Mouse (Mus musculus) heart, embryonic 10.5 days (tissue): ENCODE results near the gene Hist1h4d. TPM values are rescaled to one million over a fixed set of nuclear protein-coding genes. Genes with fewer than 3 reads are reported as not detected.

Experiments
- DNase-seq: peaks from one replicate; pipeline ENCODE4 v3.0.0-alpha.2; 2017; ENCODE audit warnings: low spot score
- H3K27ac ChIP-seq: fragments of 300-500 bp; sonication (generic); 2 replicates; pipeline ENCODE4 v1.5.1; 2016; ENCODE audit warnings: mild to moderate bottlenecking
- H3K27me3 ChIP-seq: fragments of 300-500 bp; sonication (generic); 2 replicates; pipeline ENCODE4 v1.6.1; 2016; ENCODE audit warnings: mild to moderate bottlenecking; ENCODE audit not compliant: poor library complexity, insufficient read depth, severe bottlenecking
- H3K36me3 ChIP-seq: fragments of 300-500 bp; sonication (generic); 2 replicates; pipeline ENCODE4 v1.6.1; 2016; ENCODE audit warnings: mild to moderate bottlenecking, moderate library complexity
- H3K4me1 ChIP-seq: fragments of 300-500 bp; sonication (generic); 2 replicates; pipeline ENCODE4 v1.6.1; 2016; ENCODE audit warnings: mild to moderate bottlenecking
- H3K4me3 ChIP-seq: fragments of 300-500 bp; sonication (generic); 2 replicates; pipeline ENCODE4 v1.5.1; 2016; ENCODE audit warnings: mild to moderate bottlenecking, moderate library complexity
- H3K9me3 ChIP-seq: fragments of 300-500 bp; sonication (generic); 2 replicates; pipeline ENCODE4 v1.6.1; 2016; ENCODE audit warnings: mild to moderate bottlenecking, moderate library complexity
- WGBS: fragments of 180-500 bp; shearing (Covaris S2); methylation state at CpG from one replicate; pipeline ENCODE4 v1.1.7; 2016; 5-methylcytosine and 5-hydroxymethylcytosine counted together
- microRNA-seq: library from miRNA; unstranded; fragments of <30 nt; microRNA quantifications from one replicate; pipeline ENCODE4, GENCODE M21; 2017
- polyA plus RNA-seq: library from polyadenylated mRNA; unstranded; fragments of >200 nt; fragmentation: Nextera tagmentation; extraction: Ambion mirVana; gene quantifications from 2 replicates; pipeline ENCODE4 v1.2.1, GENCODE M21; 2016

Gene Hist1h4d
- polyA plus RNA-seq, 1 experiment from 2014 or later, result 60.3 TPM

DNA sequence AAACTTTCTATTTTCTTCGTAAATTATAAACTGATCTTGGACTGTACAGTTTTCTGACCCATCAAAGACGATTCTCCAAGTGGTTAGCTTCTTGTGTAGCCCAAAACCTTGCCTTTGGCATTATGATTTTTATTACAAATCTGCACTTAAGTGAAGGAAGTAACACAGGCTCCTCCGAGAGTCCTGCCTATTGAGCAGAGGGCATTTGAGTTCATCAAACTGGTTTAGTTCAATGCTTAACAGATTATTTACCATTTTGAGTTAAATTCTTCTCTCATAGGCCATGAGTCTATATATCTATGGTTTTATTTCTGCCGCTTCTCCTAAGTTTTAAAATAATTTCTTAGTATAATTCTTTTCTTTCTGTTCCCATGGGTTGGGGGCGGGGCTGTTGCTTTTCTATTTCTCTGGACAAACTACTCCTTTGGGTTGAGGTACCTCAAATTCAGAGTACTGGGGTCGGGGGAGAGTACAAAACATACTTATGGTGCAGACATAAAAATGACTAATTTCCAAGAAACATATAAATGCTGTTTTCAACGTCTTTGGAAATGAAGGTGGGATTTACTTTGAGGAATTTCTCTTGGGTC, 41.6 kb downstream of the Hist1h4d start:
- Histone ChIP-seq H3K4me3 (peak overlapping the region; percentile 67), H3K4me1 (0 out of 2 replicates have a peak, but pooled peaks cover 3% of the 10 kb centered on the region), H3K27ac (peak overlapping the region; percentile 93), H3K27me3 (no peaks in the 10 kb centered on the region), H3K9me3 (no peaks in the 10 kb centered on the region), H3K36me3 (no peaks in the 10 kb centered on the region)
- no peak for DNase-seq
- WGBS, result 26% methylated on average over 7 of the region's 7 CpGs

DNA sequence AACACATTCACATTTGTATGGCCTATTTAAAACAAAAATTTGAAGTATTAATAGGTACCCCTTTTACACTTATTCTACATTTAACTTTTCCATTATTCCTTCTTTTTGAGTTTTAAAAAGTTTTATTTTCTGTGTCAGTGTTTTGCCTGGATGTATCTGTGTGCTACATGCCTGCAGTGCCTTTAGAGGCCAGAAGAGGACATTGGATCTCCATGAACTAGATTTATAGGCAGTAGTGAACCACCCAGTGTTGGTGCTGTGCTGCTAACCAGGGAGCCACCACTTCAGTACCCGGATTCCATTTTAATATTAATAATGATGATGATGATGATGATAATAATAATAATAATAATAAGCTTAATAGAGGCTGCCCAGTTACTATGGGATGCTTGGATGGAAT, 49.3 kb downstream of the Hist1h4d start:
- Histone ChIP-seq H3K27me3 (no peaks in the 10 kb centered on the region), H3K36me3 (no peaks in the 10 kb centered on the region), H3K9me3 (no peaks in the 10 kb centered on the region), H3K27ac (no peak overlapping the region), H3K4me3 (no peak overlapping the region), H3K4me1 (no peaks in the 10 kb centered on the region)
- no peak for DNase-seq
- 36% methylated on average over 1 of the region's 1 CpGs for WGBS

Small RNAs within 50 kb of the gene (microRNA-seq; reads per million reads assigned to microRNA genes)
- not detected for gene Gm44297
- gene Gm44359, result not detected
- not detected for gene Gm44394

Other genes with a start within 250 kb of the Hist1h4d start
- 39.0 and 42.2 TPM in 2 replicates for gene Zfp322a, start 212.4 kb upstream of the Hist1h4d start, polyA plus RNA-seq
- gene Abt1, start 157.7 kb upstream of the Hist1h4d start, polyA plus RNA-seq, result 10.1 and 13.0 TPM in 2 replicates
- 0.04 and 0.96 TPM in 2 replicates for gene Btn1a1, start 115.7 kb upstream of the Hist1h4d start, polyA plus RNA-seq
- gene Btn2a2, start 92.7 kb upstream of the Hist1h4d start, polyA plus RNA-seq, result 0.30 and 0.75 TPM in 2 replicates
- 2.5 and 2.8 TPM in 2 replicates for gene Hist1h4h, start 50.5 kb upstream of the Hist1h4d start, polyA plus RNA-seq
- 1.7 and 4.9 TPM in 2 replicates for gene Hist1h2af, start 47.7 kb upstream of the Hist1h4d start, polyA plus RNA-seq
- 3.2 and 3.5 TPM in 2 replicates for gene Hist1h3g, start 46.2 kb upstream of the Hist1h4d start, polyA plus RNA-seq
- 0.22 and 0.73 TPM in 2 replicates for gene Hist1h2bh, start 38.2 kb upstream of the Hist1h4d start, polyA plus RNA-seq
- 0.31 and 0.99 TPM in 2 replicates for gene Hist1h3f, start 37.5 kb upstream of the Hist1h4d start, polyA plus RNA-seq
- 0.51 TPM in 1 of 2 replicates, not detected in the other for gene Hist1h4f, start 29.9 kb upstream of the Hist1h4d start, polyA plus RNA-seq
- gene Hist1h1d, start 28.3 kb upstream of the Hist1h4d start, polyA plus RNA-seq, result 0.17 and 0.36 TPM in 2 replicates
- 3.0 and 3.5 TPM in 2 replicates for gene Hist1h3e, start 19.2 kb upstream of the Hist1h4d start, polyA plus RNA-seq
- gene Hist1h2ae, start 10.4 kb upstream of the Hist1h4d start, polyA plus RNA-seq, result 39.9 and 49.4 TPM in 2 replicates
- 2.8 and 4.8 TPM in 2 replicates for gene Hist1h2bg, start 10.2 kb upstream of the Hist1h4d start, polyA plus RNA-seq
- 1.1 and 1.8 TPM in 2 replicates for gene Hist1h2bf, start 7.4 kb upstream of the Hist1h4d start, polyA plus RNA-seq
- 0.54 and 1.1 TPM in 2 replicates for gene Hist1h2ad, start 7.2 kb upstream of the Hist1h4d start, polyA plus RNA-seq
- gene Hist1h3d, start 5.8 kb upstream of the Hist1h4d start, polyA plus RNA-seq, result 1.4 and 5.3 TPM in 2 replicates
- 1.2 and 1.9 TPM in 2 replicates for gene Hist1h2be, start 39.5 kb downstream of the Hist1h4d start, polyA plus RNA-seq
- gene Hist1h1e, start 41.0 kb downstream of the Hist1h4d start, polyA plus RNA-seq, result 9.5 and 11.1 TPM in 2 replicates
- 0.63 and 0.84 TPM in 2 replicates for gene Hist1h2ac, start 102.3 kb downstream of the Hist1h4d start, polyA plus RNA-seq
- gene Hist1h2bc, start 102.6 kb downstream of the Hist1h4d start, polyA plus RNA-seq, result 24.3 and 29.4 TPM in 2 replicates
- gene Hist1h1t, start 114.2 kb downstream of the Hist1h4d start, polyA plus RNA-seq, result 0.24 TPM in 1 of 2 replicates, not detected in the other
- gene Hist1h4c, start 116.9 kb downstream of the Hist1h4d start, polyA plus RNA-seq, result 3.2 and 3.3 TPM in 2 replicates
- gene Hfe, start 129.3 kb downstream of the Hist1h4d start, polyA plus RNA-seq, result 5.2 and 8.3 TPM in 2 replicates
- 17.2 TPM in 2 replicates for gene Hist1h1c, start 157.2 kb downstream of the Hist1h4d start, polyA plus RNA-seq
- 4.2 and 4.4 TPM in 2 replicates for gene Hist1h3c, start 164.0 kb downstream of the Hist1h4d start, polyA plus RNA-seq
- gene Hist1h2bb, start 165.1 kb downstream of the Hist1h4d start, polyA plus RNA-seq, result 1.4 and 2.9 TPM in 2 replicates
- gene Hist1h2ab, start 169.5 kb downstream of the Hist1h4d start, polyA plus RNA-seq, result 16.1 and 23.3 TPM in 2 replicates
- gene Hist1h3b, start 170.7 kb downstream of the Hist1h4d start, polyA plus RNA-seq, result 2.6 and 3.2 TPM in 2 replicates
- 3.4 and 4.4 TPM in 2 replicates for gene Hist1h4b, start 175.4 kb downstream of the Hist1h4d start, polyA plus RNA-seq
- 0.28 TPM in 1 of 2 replicates, not detected in the other for gene Hist1h4a, start 179.6 kb downstream of the Hist1h4d start, polyA plus RNA-seq
- 2.0 and 3.2 TPM in 2 replicates for gene Hist1h3a, start 180.8 kb downstream of the Hist1h4d start, polyA plus RNA-seq
- 1.2 and 1.4 TPM in 2 replicates for gene Hist1h1a, start 182.1 kb downstream of the Hist1h4d start, polyA plus RNA-seq
- 0.14 TPM in 1 of 2 replicates, not detected in the other for gene Trim38, start 188.3 kb downstream of the Hist1h4d start, polyA plus RNA-seq
- gene Slc17a2, start 225.4 kb downstream of the Hist1h4d start, polyA plus RNA-seq, result 0.09 TPM in 1 of 2 replicates, not detected in the other